Mouse (Mus musculus): ENCODE measurements around the gene Dbp. TPM values are rescaled to one million over a fixed set of nuclear protein-coding genes. Genes with fewer than 3 reads are reported as not detected.
A peak's percentile ranks its signal among the peaks of the same experiment; 100 is the strongest.

Dbp gene
- polyA plus RNA-seq, 1 experiment from 2014 or later = 3.6 TPM

- H3K4me2 ChIP-seq (ENCODE audit: low read depth, low read length) = no peak within 1 kb of the TSS
- H3K9me3 ChIP-seq (ENCODE audit: low read length) = no peaks in the 10 kb centered on the region
- no peak within 1 kb of the TSS for H3K27ac ChIP-seq (ENCODE audit: low read depth)
- H3K36me3 ChIP-seq (replicated peaks; ENCODE audit: insufficient read depth, low read length) = peaks cover 21% of the 10 kb centered on the region
- TF ChIP-seq CTCF (IDR thresholded peaks at IDR 0.05; ENCODE audit: low read depth) (peak; percentile 34), EP300 (IDR thresholded peaks at IDR 0.05; ENCODE audit: low read depth) (no peak)
- no peaks in the 10 kb centered on the region for H3K27me3 ChIP-seq (ENCODE audit: insufficient read depth, low read length)
- WGBS (ENCODE audit: insufficient replicate concordance) = 78% methylated on average over 14 of the region's 14 CpGs
- H3K4me1 ChIP-seq (ENCODE audit: insufficient read depth) = peaks cover 26% of the 10 kb centered on the region
- no peak for DNase-seq
- no peak for ATAC-seq
- no peak within 1 kb of the TSS for H3K9ac ChIP-seq (replicated peaks)
- H3K4me3 ChIP-seq (ENCODE audit: low read depth, low read length) = no peak within 1 kb of the TSS
Measured at GRCm38 (mm10) chr7:45720413-45721233, 15.7 kb downstream of the Dbp start, which contains the start of gene Fam83e. Gene Fam83e (plus strand): TSS chr7:45721212.

- no peak overlapping the region for H3K4me3 ChIP-seq (ENCODE audit: low read depth, low read length)
- 70% methylated on average over 7 of the region's 7 CpGs for WGBS (ENCODE audit: insufficient replicate concordance)
- H3K4me2 ChIP-seq (ENCODE audit: low read depth, low read length) = no peak overlapping the region
Measured at GRCm38 (mm10) chr7:45721234-45721571, 16.3 kb downstream of the Dbp start.

GRCm38 (mm10) chr7:45721642-45722347, 16.9 kb downstream of the Dbp start:
- H3K4me2 ChIP-seq (ENCODE audit: low read depth, low read length) = no peak overlapping the region
- H3K27me3 ChIP-seq (ENCODE audit: insufficient read depth, low read length) = no peaks in the 10 kb centered on the region
- H3K9me3 ChIP-seq (ENCODE audit: low read length) = no peaks in the 10 kb centered on the region
- no peak overlapping the region for H3K27ac ChIP-seq (ENCODE audit: low read depth)
- no peak overlapping the region for H3K4me3 ChIP-seq (ENCODE audit: low read depth, low read length)
- peaks cover 21% of the 10 kb centered on the region for H3K36me3 ChIP-seq (replicated peaks; ENCODE audit: insufficient read depth, low read length)
- WGBS (ENCODE audit: insufficient replicate concordance) = 76% methylated on average over 13 of the region's 13 CpGs
- peaks cover 16% of the 10 kb centered on the region for H3K4me1 ChIP-seq (ENCODE audit: insufficient read depth)
- DNase-seq = no peak
- no peak for TF ChIP-seq EP300 (IDR thresholded peaks at IDR 0.05; ENCODE audit: low read depth)
- TF ChIP-seq CTCF (IDR thresholded peaks at IDR 0.05; ENCODE audit: low read depth) = no peak
- no peak for ATAC-seq
- H3K9ac ChIP-seq (replicated peaks) = no peak overlapping the region

More at GRCm38 (mm10) chr7:45721234-45721571, 16.3 kb downstream of the Dbp start:
- DNase-seq (no peak), ATAC-seq (no peak)
- H3K27ac ChIP-seq (ENCODE audit: low read depth) = no peak overlapping the region
- H3K9me3 ChIP-seq (ENCODE audit: low read length) = no peaks in the 10 kb centered on the region
- no peak overlapping the region for H3K9ac ChIP-seq (replicated peaks)
- H3K27me3 ChIP-seq (ENCODE audit: insufficient read depth, low read length) = no peaks in the 10 kb centered on the region
- no peak for TF ChIP-seq CTCF (IDR thresholded peaks at IDR 0.05; ENCODE audit: low read depth)
- TF ChIP-seq EP300 (IDR thresholded peaks at IDR 0.05; ENCODE audit: low read depth) = no peak
- H3K36me3 ChIP-seq (replicated peaks; ENCODE audit: insufficient read depth, low read length) = peaks cover 21% of the 10 kb centered on the region
- H3K4me1 ChIP-seq (ENCODE audit: insufficient read depth) = peaks cover 21% of the 10 kb centered on the region

- WGBS (ENCODE audit: insufficient replicate concordance) = 79% methylated on average over 13 of the region's 13 CpGs
- no peaks in the 10 kb centered on the region for H3K27me3 ChIP-seq (ENCODE audit: insufficient read depth, low read length)
- peak; percentile 30 for DNase-seq
- H3K36me3 ChIP-seq (replicated peaks; ENCODE audit: insufficient read depth, low read length) = peaks cover 21% of the 10 kb centered on the region
- no peak overlapping the region for H3K9ac ChIP-seq (replicated peaks)
- TF ChIP-seq EP300 (IDR thresholded peaks at IDR 0.05; ENCODE audit: low read depth) (no peak), CTCF (IDR thresholded peaks at IDR 0.05; ENCODE audit: low read depth) (no peak; the same call in 1 of the 2 replicates)
- no peak overlapping the region for H3K27ac ChIP-seq (ENCODE audit: low read depth)
- no peak overlapping the region for H3K4me2 ChIP-seq (ENCODE audit: low read depth, low read length)
- H3K4me1 ChIP-seq (ENCODE audit: insufficient read depth) = peaks cover 12% of the 10 kb centered on the region
- ATAC-seq = no peak
- no peaks in the 10 kb centered on the region for H3K9me3 ChIP-seq (ENCODE audit: low read length)
- no peak overlapping the region for H3K4me3 ChIP-seq (ENCODE audit: low read depth, low read length)
Measured at GRCm38 (mm10) chr7:45722348-45722713, 17.4 kb downstream of the Dbp start.

- Histone ChIP-seq H3K27me3 (ENCODE audit: insufficient read depth, low read length) (no peaks in the 10 kb centered on the region), H3K4me1 (ENCODE audit: insufficient read depth) (peaks cover 16% of the 10 kb centered on the region), H3K4me2 (ENCODE audit: low read depth, low read length) (no peak overlapping the region), H3K9ac (replicated peaks) (no peak overlapping the region), H3K36me3 (replicated peaks; ENCODE audit: insufficient read depth, low read length) (peaks cover 21% of the 10 kb centered on the region), H3K27ac (ENCODE audit: low read depth) (no peak overlapping the region), H3K4me3 (ENCODE audit: low read depth, low read length) (no peak overlapping the region), H3K9me3 (ENCODE audit: low read length) (no peaks in the 10 kb centered on the region)
- 80% methylated on average over 4 of the region's 4 CpGs for WGBS (ENCODE audit: insufficient replicate concordance)
- ATAC-seq (no peak), DNase-seq (no peak)
- TF ChIP-seq CTCF (IDR thresholded peaks at IDR 0.05; ENCODE audit: low read depth) (no peak), EP300 (IDR thresholded peaks at IDR 0.05; ENCODE audit: low read depth) (no peak)
Measured at GRCm38 (mm10) chr7:45723301-45723700, 18.4 kb downstream of the Dbp start.

GRCm38 (mm10) chr7:45723781-45724180, 18.9 kb downstream of the Dbp start:
- no peak for TF ChIP-seq EP300 (IDR thresholded peaks at IDR 0.05; ENCODE audit: low read depth)
- no peak for TF ChIP-seq CTCF (IDR thresholded peaks at IDR 0.05; ENCODE audit: low read depth)
- Histone ChIP-seq H3K9ac (replicated peaks) (no peak overlapping the region), H3K4me2 (ENCODE audit: low read depth, low read length) (no peak overlapping the region), H3K4me3 (ENCODE audit: low read depth, low read length) (no peak overlapping the region), H3K36me3 (replicated peaks; ENCODE audit: insufficient read depth, low read length) (peaks cover 21% of the 10 kb centered on the region), H3K27me3 (ENCODE audit: insufficient read depth, low read length) (no peaks in the 10 kb centered on the region), H3K27ac (ENCODE audit: low read depth) (no peak overlapping the region), H3K4me1 (ENCODE audit: insufficient read depth) (peaks cover 16% of the 10 kb centered on the region), H3K9me3 (ENCODE audit: low read length) (no peaks in the 10 kb centered on the region)
- no peak for ATAC-seq
- WGBS (ENCODE audit: insufficient replicate concordance) = 89% methylated on average over 14 of the region's 14 CpGs
- no peak for DNase-seq

Measured in liver, postnatal 0 days (tissue).